Mouse (Mus musculus) spleen, postnatal 4 days (tissue): ENCODE measurements around the gene Vsig10.
"Not testable (repeated sequence)": the region's sequence is repeated elsewhere in the genome, so short reads cannot be mapped to it uniquely, and the experiment has no call there.

Experiments
- DNase-seq, 2 experiments: peaks; one replicate each; pipeline ENCODE4 v3.0.0; 2022; ENCODE audit warnings: low spot score in 2 of 2

The Vsig10 gene

GRCm38 (mm10) chr5:117318741-117319629 lies at the start of gene Vsig10:
Gene Vsig10 (plus strand): TSS chr5:117319083.
- peak; percentile 50 to 76 for DNase-seq

GRCm38 (mm10) chr5:117269395-117269794 lies 49.5 kb upstream of the Vsig10 start:
- DNase-seq, result no peak

- no peak for DNase-seq
Observed at GRCm38 (mm10) chr5:117271945-117272344, 46.9 kb upstream of the Vsig10 start.

GRCm38 (mm10) chr5:117274817-117275216 lies 44.1 kb upstream of the Vsig10 start:
- DNase-seq, result no peak

- DNase-seq, result no peak
Observed at GRCm38 (mm10) chr5:117277784-117278183, 41.1 kb upstream of the Vsig10 start.

- DNase-seq, result no peak
Observed at GRCm38 (mm10) chr5:117278809-117279668, 39.8 kb upstream of the Vsig10 start.

GRCm38 (mm10) chr5:117279669-117280050 lies 39.2 kb upstream of the Vsig10 start:
- DNase-seq, result no peak

- DNase-seq, result no peak
Observed at GRCm38 (mm10) chr5:117281536-117281935, 37.3 kb upstream of the Vsig10 start.

GRCm38 (mm10) chr5:117282360-117282759 lies 36.5 kb upstream of the Vsig10 start:
- no peak for DNase-seq

- no peak for DNase-seq
Observed at GRCm38 (mm10) chr5:117284029-117284428, 34.9 kb upstream of the Vsig10 start.

GRCm38 (mm10) chr5:117284682-117285081 lies 34.2 kb upstream of the Vsig10 start:
- no peak for DNase-seq

- DNase-seq, result no peak
Observed at GRCm38 (mm10) chr5:117285266-117285665, 33.6 kb upstream of the Vsig10 start.

- DNase-seq, result no peak
Observed at GRCm38 (mm10) chr5:117286286-117286685, 32.6 kb upstream of the Vsig10 start.

GRCm38 (mm10) chr5:117286831-117287822 lies 31.8 kb upstream of the Vsig10 start, which contains the start of gene Pebp1:
Gene Pebp1 (minus strand): TSS chr5:117287625.
- DNase-seq, result peak; percentile 95 to 97

GRCm38 (mm10) chr5:117289646-117290045 lies 29.2 kb upstream of the Vsig10 start:
- DNase-seq, result no peak

GRCm38 (mm10) chr5:117290081-117290480 lies 28.8 kb upstream of the Vsig10 start:
- no peak for DNase-seq

GRCm38 (mm10) chr5:117291312-117291711 lies 27.6 kb upstream of the Vsig10 start:
- DNase-seq, result no peak

GRCm38 (mm10) chr5:117292547-117292946 lies 26.3 kb upstream of the Vsig10 start:
- no peak for DNase-seq

- not testable (repeated sequence) for DNase-seq
Observed at GRCm38 (mm10) chr5:117293776-117294175, 25.1 kb upstream of the Vsig10 start.

- DNase-seq, result no peak
Observed at GRCm38 (mm10) chr5:117295011-117295410, 23.9 kb upstream of the Vsig10 start.

- DNase-seq, result no peak
Observed at GRCm38 (mm10) chr5:117302899-117303298, 16.0 kb upstream of the Vsig10 start.
